Mouse (Mus musculus) embryo, embryonic 10 days (tissue): ENCODE measurements at regions not wholly inside any gene's neighbourhood (a gene's known extent, or its start where the extent isn't known, plus 50 kb on each side); places are given as distances from the start of the nearest gene placed in this dataset.

ENCODE experiments used
- DNase-seq: peaks from one replicate; pipeline ENCODE4 v3.0.0-alpha.2; 2015; ENCODE audit warnings: low spot score

- DNase-seq = no peak
These were observed 87.6 kb downstream of the Rpl10-ps3 start for GRCm38 (mm10) chr9:50257162-50257561.

DNA sequence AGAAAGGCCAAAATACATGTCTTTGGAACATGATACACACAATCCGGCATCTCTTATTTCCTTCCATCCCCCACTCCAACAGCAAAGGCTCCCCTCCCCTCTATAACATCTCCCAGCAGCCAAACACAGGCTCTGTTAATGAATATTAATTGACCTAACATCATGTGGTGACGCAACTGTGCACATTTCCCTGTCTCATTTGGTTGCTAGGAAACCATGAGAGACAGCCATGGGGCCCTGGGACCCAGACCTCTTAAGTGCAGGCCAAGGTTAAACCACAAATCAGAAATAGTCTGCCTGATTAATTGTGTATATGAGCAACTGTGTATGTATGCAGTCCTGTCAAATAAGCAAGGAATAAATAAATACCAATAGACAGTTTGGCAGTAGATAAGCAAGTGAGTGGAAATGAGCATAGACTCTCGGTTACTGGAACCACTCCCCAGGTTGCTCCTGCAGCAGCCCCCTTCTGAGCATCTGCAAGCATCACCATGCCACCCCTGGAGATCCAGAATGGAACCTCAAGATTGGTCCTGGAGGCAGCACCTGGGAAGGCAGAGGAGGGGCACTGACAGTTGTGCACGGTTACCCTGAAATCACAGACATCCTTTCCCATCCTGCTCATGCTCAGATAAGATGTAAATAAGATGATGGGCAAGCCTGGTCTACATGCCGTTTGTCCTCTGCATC, 99.6 kb downstream of the Rpl10-ps3 start:
- DNase-seq = peak; percentile 63

GRCm38 (mm10) chr9:50240923-50241322, 103.8 kb downstream of the Rpl10-ps3 start:
- DNase-seq = peak; percentile 4

GRCm38 (mm10) chr9:50235908-50236307, 108.9 kb downstream of the Rpl10-ps3 start:
- peak; percentile 60 for DNase-seq

DNA sequence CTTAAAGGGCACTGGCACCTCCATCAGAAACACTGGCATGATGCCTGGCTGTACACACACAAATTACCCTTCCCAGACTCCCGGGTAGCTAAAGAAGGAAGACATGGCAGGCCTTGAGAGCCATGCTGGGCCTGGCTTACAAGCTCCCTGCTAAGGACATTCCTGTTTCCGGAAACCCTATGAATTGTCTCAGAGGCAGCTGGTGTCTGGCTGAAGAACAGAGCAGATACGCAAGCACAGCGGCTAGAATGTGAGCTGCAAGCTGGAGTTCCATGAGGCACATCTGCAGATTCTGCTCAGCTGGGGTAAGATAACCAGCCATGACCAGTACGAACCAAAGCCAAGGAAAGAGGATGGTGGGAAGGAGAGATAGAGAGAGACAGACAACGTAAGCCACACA, 110.1 kb downstream of the Rpl10-ps3 start:
- no peak for DNase-seq

DNA sequence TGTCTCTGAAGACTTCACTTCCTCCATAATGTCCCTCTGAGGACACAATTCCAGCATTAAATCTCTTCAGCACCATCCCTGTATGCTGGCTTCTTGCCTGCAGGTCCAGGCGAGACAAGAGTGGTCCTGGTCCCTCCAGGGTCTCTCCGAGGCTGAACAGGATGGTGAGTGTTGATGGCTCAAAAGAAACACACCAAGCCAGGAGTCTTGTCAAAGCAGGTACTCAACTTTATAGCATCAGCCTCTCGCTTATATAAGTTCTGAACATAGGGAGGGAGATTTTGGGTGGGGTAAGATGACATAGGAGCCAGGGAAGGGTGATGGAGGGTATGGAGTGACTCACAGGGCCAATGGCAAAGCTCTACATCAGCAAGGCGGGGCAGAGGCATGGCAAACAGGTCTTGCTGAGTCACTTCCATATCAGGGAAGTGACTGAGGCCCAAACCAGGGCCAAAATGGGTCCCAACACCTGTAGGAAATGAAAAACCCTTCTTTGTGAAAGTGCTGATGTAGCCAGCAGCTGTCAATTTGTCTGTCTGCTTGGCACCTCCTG, 111.7 kb downstream of the Rpl10-ps3 start:
- no peak for DNase-seq

- DNase-seq = no peak
These were observed 134.3 kb downstream of the Rpl10-ps3 start for GRCm38 (mm10) chr9:50210481-50210880.

DNA sequence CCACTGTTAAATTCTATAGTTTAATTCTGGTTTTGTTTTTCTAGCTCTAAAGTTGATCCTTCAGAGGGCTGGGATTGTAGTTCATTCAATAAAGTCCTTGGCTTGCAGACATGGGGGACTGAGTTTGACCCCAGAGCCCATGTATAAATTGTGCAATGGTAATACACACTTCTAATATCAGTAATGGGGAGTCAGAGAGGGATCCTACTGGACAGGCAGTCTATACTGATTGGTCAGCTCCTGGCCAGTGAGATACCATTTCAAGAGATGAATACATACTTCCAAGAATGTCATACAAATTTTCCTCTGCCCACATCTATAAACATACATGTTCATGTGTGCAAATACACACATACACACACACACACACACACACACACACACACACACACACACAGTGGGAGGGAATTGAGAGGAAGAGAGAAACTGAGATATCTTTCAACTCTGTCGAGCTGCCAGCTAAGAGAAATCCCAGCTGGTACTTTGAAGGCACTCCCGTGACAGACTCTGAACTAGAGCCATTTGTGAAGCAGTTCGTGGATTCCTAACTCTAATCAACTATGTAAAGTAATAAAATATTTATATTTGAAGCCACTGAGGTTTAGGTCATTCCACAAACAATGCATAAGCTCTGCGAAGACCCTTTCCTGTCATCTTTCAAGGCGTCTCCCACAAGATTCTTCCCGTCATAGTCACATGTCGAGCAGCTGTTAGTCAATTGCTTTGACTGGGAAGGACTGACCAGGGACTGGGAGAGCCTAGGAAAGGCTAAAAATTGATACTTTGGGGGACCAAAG, 145.1 kb downstream of the Rpl10-ps3 start:
- DNase-seq = no peak

DNA sequence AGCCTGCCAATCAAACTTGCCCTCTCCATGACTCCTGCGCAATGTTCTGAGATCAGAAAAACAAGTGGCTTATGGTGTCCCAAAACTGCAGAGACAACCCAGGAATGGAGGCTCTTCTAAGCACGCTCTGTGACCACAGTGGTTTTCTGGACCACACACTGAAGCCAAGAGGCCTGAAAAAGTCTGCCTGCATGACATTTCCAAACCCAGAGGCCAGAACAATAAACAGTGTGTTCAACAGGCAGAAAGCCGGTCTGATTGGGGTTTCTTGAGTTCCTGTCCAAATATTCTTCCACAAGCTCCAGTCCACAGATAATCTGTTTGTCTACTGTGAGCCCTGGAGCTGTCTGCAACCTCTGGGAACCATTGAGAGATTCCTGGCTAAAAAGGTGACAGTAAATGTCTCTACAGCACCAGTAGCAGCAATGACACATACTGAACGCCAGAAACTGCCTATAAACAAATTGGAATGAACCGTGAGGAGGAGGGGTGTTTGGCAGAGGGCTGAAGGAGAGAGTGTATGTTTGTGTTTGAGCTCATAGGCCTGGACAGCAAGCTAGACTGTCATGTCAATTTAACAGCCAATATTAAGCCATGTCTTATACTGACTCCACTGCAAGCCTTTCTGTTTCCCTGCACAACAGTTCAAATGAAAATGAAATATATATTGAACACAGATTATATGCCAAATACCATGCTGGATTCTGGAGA, 152.2 kb downstream of the Rpl10-ps3 start:
- DNase-seq = no peak

DNA sequence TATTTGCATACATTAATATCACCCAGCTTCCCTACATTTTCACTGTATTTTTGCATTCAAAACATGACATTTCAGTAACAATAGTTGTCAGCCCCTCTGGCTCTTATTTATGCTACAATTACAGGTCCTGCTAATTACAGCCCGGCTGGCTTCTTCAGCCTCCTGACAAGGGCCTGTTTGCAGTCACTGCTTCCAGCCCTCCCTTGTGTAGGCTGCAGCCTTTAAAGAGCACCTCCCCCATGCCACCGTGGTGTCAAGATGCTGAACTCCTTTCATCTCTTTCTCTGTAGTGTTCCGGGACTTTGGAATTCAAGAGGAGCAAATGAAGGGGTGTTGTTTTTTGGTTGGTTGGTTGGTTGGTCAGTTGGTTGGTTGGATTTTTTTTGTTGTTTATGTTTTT, 153.6 kb downstream of the Rpl10-ps3 start:
- DNase-seq = peak; percentile 63

- no peak for DNase-seq
These were observed 156.1 kb downstream of the Rpl10-ps3 start for GRCm38 (mm10) chr9:50188576-50189070.

DNA sequence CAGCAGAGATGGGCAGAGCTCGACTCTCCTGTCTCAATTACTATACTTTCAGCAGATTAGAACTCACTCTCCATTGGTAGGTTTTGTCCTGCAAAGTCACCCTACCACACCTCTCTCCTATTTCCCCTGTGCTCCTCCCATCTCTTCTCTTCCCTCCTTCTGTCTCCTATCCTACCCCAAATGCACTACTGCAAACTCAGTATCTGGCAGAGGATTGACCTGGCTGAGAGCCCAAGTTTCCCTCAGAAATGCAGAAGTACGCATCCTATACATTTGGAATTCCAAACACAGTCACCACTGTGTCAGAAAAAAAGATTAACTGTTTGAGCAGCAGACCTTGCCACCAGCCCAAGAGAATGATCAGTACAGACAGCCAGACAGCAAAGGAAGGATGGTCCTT, 163.4 kb downstream of the Rpl10-ps3 start:
- DNase-seq = no peak

- no peak for DNase-seq
These were observed 168.6 kb downstream of the Rpl10-ps3 start for GRCm38 (mm10) chr9:50176131-50176530.

- DNase-seq = peak; percentile 93
These were observed 172.8 kb downstream of the Rpl10-ps3 start for GRCm38 (mm10) chr9:50171826-50172464.

- no peak for DNase-seq
These were observed 173.6 kb downstream of the Rpl10-ps3 start for GRCm38 (mm10) chr9:50171164-50171563.

GRCm38 (mm10) chr9:50170637-50171036, 174.1 kb downstream of the Rpl10-ps3 start:
- DNase-seq = no peak

GRCm38 (mm10) chr9:50154618-50155017, 190.2 kb downstream of the Rpl10-ps3 start:
- no peak for DNase-seq

DNA sequence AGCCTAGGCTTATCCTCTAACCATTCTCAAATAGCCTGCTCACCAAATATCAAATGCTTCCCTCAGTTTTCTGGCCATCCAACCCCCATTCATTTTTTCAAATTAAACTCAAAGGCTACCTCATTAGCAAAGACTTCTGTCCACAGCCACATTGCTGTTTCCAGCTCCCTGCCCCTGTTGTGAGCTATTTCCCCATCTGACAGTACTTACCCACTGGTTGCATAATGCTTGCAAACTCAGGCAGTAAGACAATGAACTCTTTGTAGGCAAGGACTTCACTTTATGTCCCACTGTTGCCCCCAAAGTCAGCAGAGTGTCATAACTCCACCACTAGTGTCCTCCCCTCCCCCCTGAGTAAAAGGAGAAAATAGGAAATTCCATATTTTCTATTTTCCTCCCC, 194.7 kb downstream of the Rpl10-ps3 start:
- no peak for DNase-seq

GRCm38 (mm10) chr9:50142756-50143155, 202.0 kb downstream of the Rpl10-ps3 start:
- no peak for DNase-seq

DNA sequence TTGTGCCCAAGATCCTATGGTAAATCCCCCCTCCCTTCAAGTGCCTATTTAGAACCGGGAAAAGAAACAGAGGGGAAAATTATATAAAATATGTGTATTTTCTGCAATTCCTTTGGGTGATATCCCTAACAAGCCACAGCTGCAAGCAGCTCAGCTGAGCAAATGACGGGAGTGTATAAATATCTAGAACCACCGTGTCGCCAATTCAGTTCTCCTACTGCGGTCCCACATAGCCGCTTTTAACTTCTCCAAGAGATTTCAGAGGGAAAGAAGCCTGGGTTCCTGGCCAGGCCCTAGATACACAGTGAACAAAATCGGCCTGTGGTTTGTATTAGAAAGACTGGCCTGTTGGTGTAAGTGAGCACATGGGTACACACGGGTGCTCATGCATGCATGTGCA, 202.7 kb downstream of the Rpl10-ps3 start:
- no peak for DNase-seq

DNA sequence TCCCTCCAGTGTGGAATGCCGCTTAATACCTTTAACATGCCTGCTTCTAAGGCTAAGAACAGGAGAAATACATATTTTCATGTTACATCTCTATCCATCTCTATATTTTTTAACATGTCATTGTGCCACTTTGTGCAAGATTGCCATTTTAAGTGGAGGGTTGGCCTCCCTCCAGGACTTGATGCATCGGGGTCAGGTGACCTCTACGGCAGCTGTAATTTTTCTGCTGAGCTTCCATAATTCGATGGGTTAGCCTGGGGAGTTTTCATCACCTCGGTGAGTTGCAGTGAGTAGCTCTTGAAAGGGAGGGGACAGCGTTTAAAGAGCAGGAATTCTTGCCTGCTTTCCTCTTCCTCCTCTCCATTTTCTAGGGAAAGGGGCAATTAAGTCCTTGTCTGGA, 203.6 kb downstream of the Rpl10-ps3 start:
- DNase-seq = no peak
